Mouse (Mus musculus): ENCODE results near the gene Ltbp4. TPM values are rescaled to one million over a fixed set of nuclear protein-coding genes. Genes with fewer than 3 reads are reported as not detected.
A peak's percentile ranks its signal among the peaks of the same experiment; 100 is the strongest.

Gene Ltbp4
- total and polyA plus RNA-seq, 3 experiments, result 2.9 to 14.2 TPM; not detected in 1

- no peaks in the 10 kb centered on the region for H3K27me3 ChIP-seq (ENCODE audit: control insufficient read depth in 1 of 2, insufficient read depth in 2 of 2, low read length in 2 of 2)
- no peaks in the 10 kb centered on the region for H3K9me3 ChIP-seq (replicated peaks; ENCODE audit: insufficient read depth, low read length)
- TF ChIP-seq SIN3A (IDR thresholded peaks at IDR 0.05; ENCODE audit: low read length), result peak; percentile 47; the same call in 1 of the 2 replicates
- no peak for TF ChIP-seq ZC3H11A (IDR thresholded peaks at IDR 0.05; ENCODE audit: low read depth, low read length)
- TF ChIP-seq SMC3 (IDR thresholded peaks at IDR 0.05; ENCODE audit: low read depth, low read length), result no peak
- no peak; the same call in 1 of the 2 replicates for TF ChIP-seq POLR2AphosphoS2 (IDR thresholded peaks at IDR 0.05; ENCODE audit: low read length)
- no peak for TF ChIP-seq MAX (IDR thresholded peaks at IDR 0.05; ENCODE audit: low read length)
- TF ChIP-seq ZMIZ1 (IDR thresholded peaks at IDR 0.05; ENCODE audit: low read depth, low read length), result peak; percentile 31; the same call in 1 of the 2 replicates
- TF ChIP-seq MYB (IDR thresholded peaks at IDR 0.05; ENCODE audit: low read depth, low read length), result no peak
- no peak for TF ChIP-seq ETS1 (IDR thresholded peaks at IDR 0.05; ENCODE audit: low read depth, low read length)
- no peak for TF ChIP-seq ZKSCAN1 (IDR thresholded peaks at IDR 0.05; ENCODE audit: low read depth, low read length)
- TF ChIP-seq POLR2A (IDR thresholded peaks at IDR 0.05; ENCODE audit: control insufficient read depth in 1 of 2, insufficient read depth in 1 of 2, low read depth in 1 of 2, low read length in 2 of 2, poor library complexity in 1 of 2), result no peak; a peak in 1 of 4 replicates
- no peak for TF ChIP-seq RCOR1 (IDR thresholded peaks at IDR 0.05; ENCODE audit: low read depth, low read length)
- TF ChIP-seq EP300 (IDR thresholded peaks at IDR 0.05; ENCODE audit: low read depth in 1 of 2, low read length in 2 of 2), result no peak
- peak; percentile 54; the same call in 1 of the 2 replicates for TF ChIP-seq MAZ (IDR thresholded peaks at IDR 0.05; ENCODE audit: low read depth, low read length)
- no peak for TF ChIP-seq CTCF (IDR thresholded peaks at IDR 0.05 in 2 of 3, conservative IDR thresholded peaks at IDR 0.05 in 1 of 3; ENCODE audit: control insufficient read depth in 1 of 3, insufficient read depth in 1 of 3, low read depth in 2 of 3, low read length in 3 of 3, poor library complexity in 1 of 3, severe bottlenecking in 1 of 3)
- peaks cover 4 to 18% of the 10 kb centered on the region in 2 experiments for H3K4me1 ChIP-seq (ENCODE audit: control insufficient read depth in 1 of 2, insufficient read depth in 2 of 2, low read length in 2 of 2)
- H3K9ac ChIP-seq (ENCODE audit: control insufficient read depth, low read depth, low read length, poor library complexity, severe bottlenecking), result peak within 1 kb of the TSS; percentile 57
- H3K4me3 ChIP-seq (ENCODE audit: control insufficient read depth in 1 of 2, insufficient read depth in 1 of 2, low read depth in 2 of 2, low read length in 2 of 2), result peak within 1 kb of the TSS; percentile 58 to 96
- H3K27ac ChIP-seq (ENCODE audit: control insufficient read depth, low read depth, low read length), result peak within 1 kb of the TSS; percentile 85
- peak; percentile 90 for DNase-seq (ENCODE audit: low read depth, low spot score)
- peaks cover 0 to 18% of the 10 kb centered on the region in 2 experiments; a peak in 2 of 4 replicates for H3K36me3 ChIP-seq (ENCODE audit: control insufficient read depth in 1 of 2, insufficient read depth in 2 of 2, low read length in 2 of 2)
- peaks cover 3% of the 10 kb centered on the region; the same call in 1 of the 2 replicates for H3K79me2 ChIP-seq (ENCODE audit: control insufficient read depth, insufficient read depth, low read length, poor library complexity)
Observed at GRCm38 (mm10) chr7:27356861-27357594, 19.5 kb upstream of the Ltbp4 start, which contains the start of gene Gm20479. Gene Gm20479, minus strand, starts transcription at chr7:27357419.

GRCm38 (mm10) chr7:27356248-27356647, 18.8 kb upstream of the Ltbp4 start:
- Histone ChIP-seq H3K27me3 (ENCODE audit: control insufficient read depth in 1 of 2, insufficient read depth in 2 of 2, low read length in 2 of 2) (no peaks in the 10 kb centered on the region), H3K9me3 (replicated peaks; ENCODE audit: insufficient read depth, low read length) (no peaks in the 10 kb centered on the region), H3K9ac (ENCODE audit: control insufficient read depth, low read depth, low read length, poor library complexity, severe bottlenecking) (peak overlapping the region; percentile 57), H3K4me3 (ENCODE audit: control insufficient read depth in 1 of 2, insufficient read depth in 1 of 2, low read depth in 2 of 2, low read length in 2 of 2) (peak overlapping the region; percentile 58 to 96), H3K36me3 (ENCODE audit: control insufficient read depth in 1 of 2, insufficient read depth in 2 of 2, low read length in 2 of 2) (peaks cover 0 to 18% of the 10 kb centered on the region in 2 experiments; a peak in 2 of 4 replicates), H3K79me2 (ENCODE audit: control insufficient read depth, insufficient read depth, low read length, poor library complexity) (peaks cover 3% of the 10 kb centered on the region; the same call in 1 of the 2 replicates), H3K27ac (ENCODE audit: control insufficient read depth, low read depth, low read length) (peak overlapping the region; percentile 85), H3K4me1 (ENCODE audit: control insufficient read depth in 1 of 2, insufficient read depth in 2 of 2, low read length in 2 of 2) (peaks cover 4 to 17% of the 10 kb centered on the region in 2 experiments)
- DNase-seq (ENCODE audit: low read depth, low spot score), result no peak
- TF ChIP-seq TBP (IDR thresholded peaks at IDR 0.05; ENCODE audit: low read depth, low read length), result no peak
- TF ChIP-seq POLR2A (IDR thresholded peaks at IDR 0.05; ENCODE audit: control insufficient read depth in 1 of 2, insufficient read depth in 1 of 2, low read depth in 1 of 2, low read length in 2 of 2, poor library complexity in 1 of 2), result 0 out of 4 replicates have a peak, but pooled peaks of 1 of the 2 experiments have one; percentile 42
- no peak for TF ChIP-seq SMC3 (IDR thresholded peaks at IDR 0.05; ENCODE audit: low read depth, low read length)
- no peak for TF ChIP-seq USF2 (IDR thresholded peaks at IDR 0.05; ENCODE audit: borderline replicate concordance in 1 of 2, insufficient read depth in 1 of 2, low read depth in 1 of 2, low read length in 2 of 2)
- TF ChIP-seq SIN3A (IDR thresholded peaks at IDR 0.05; ENCODE audit: low read length), result 0 out of 2 replicates have a peak, but pooled peaks have one; percentile 13
- TF ChIP-seq MAX (IDR thresholded peaks at IDR 0.05; ENCODE audit: low read length), result peak; percentile 10; the same call in 1 of the 2 replicates
